Mouse (Mus musculus) myocyte (in vitro differentiated cells): ENCODE data around the gene Fam131b. TPM values are rescaled to one million over a fixed set of nuclear protein-coding genes. Genes with fewer than 3 reads are reported as not detected.

Experiments used
- H3K27me3 ChIP-seq: one replicate; pipeline ENCODE4 v1.6.1; 2011; ENCODE audit not compliant: control insufficient read depth, insufficient read depth, insufficient read length
- H3K36me3 ChIP-seq: one replicate; pipeline ENCODE4 v1.6.1; 2011; ENCODE audit not compliant: control insufficient read depth, insufficient read depth
- H3K4me2 ChIP-seq: one replicate; pipeline ENCODE4 v1.6.1; 2011; ENCODE audit warnings: low read depth, control low read depth
- H3K4me3 ChIP-seq: one replicate; pipeline ENCODE4 v1.5.1; 2011; ENCODE audit warnings: mild to moderate bottlenecking, control low read depth, moderate library complexity
- H3K79me2 ChIP-seq: one replicate; pipeline ENCODE4 v1.6.1; 2011; ENCODE audit not compliant: control insufficient read depth, insufficient read depth
- H3ac ChIP-seq: one replicate; pipeline ENCODE4 v1.6.1; 2011; ENCODE audit not compliant: control insufficient read depth, insufficient read length
- CEBPB ChIP-seq: IDR thresholded peaks from 2 replicates; pipeline ENCODE4 v1.6.1; 2011; ENCODE audit warnings: mild to moderate bottlenecking, moderate library complexity; ENCODE audit not compliant: poor library complexity, insufficient read depth, severe bottlenecking
- E2F4 ChIP-seq: IDR thresholded peaks from one replicate; pipeline ENCODE4 v1.6.1; 2011; ENCODE audit warnings: mild to moderate bottlenecking, control low read depth, moderate library complexity; ENCODE audit not compliant: insufficient read depth
- MAX ChIP-seq: IDR thresholded peaks from one replicate; pipeline ENCODE4 v1.6.1; 2011; ENCODE audit warnings: low read depth, mild to moderate bottlenecking, control low read depth
- MYOD1 ChIP-seq, 3 experiments: IDR thresholded peaks; one replicate each; pipeline ENCODE4 v1.6.1; 2011; ENCODE audit warnings: control low read depth in 2 of 3, low read depth in 2 of 3, mild to moderate bottlenecking in 2 of 3, moderate library complexity in 1 of 3; ENCODE audit not compliant: insufficient read length in 2 of 3, control insufficient read depth in 1 of 3
- MYOG ChIP-seq, 3 experiments: IDR thresholded peaks; one replicate each; pipeline ENCODE4 v1.6.1; 2011; ENCODE audit warnings: control low read depth in 2 of 3, low read depth in 2 of 3, mild to moderate bottlenecking in 2 of 3; ENCODE audit not compliant: insufficient read length in 2 of 3, control insufficient read depth in 1 of 3, insufficient read depth in 1 of 3
- POLR2A ChIP-seq: IDR thresholded peaks from one replicate; pipeline ENCODE4 v1.6.1; 2011; ENCODE audit warnings: low read depth, mild to moderate bottlenecking, control low read depth, moderate library complexity; ENCODE audit not compliant: insufficient read length
- POLR2AphosphoS2 ChIP-seq: IDR thresholded peaks from one replicate; pipeline ENCODE4 v1.6.1; 2011; ENCODE audit warnings: low read depth, control low read depth; ENCODE audit not compliant: insufficient read length
- REST ChIP-seq: IDR thresholded peaks from one replicate; pipeline ENCODE4 v1.6.1; 2011; ENCODE audit warnings: mild to moderate bottlenecking, control low read depth, moderate library complexity; ENCODE audit not compliant: insufficient read depth, insufficient read length
- SRF ChIP-seq: IDR thresholded peaks from one replicate; pipeline ENCODE4 v1.6.1; 2011; ENCODE audit warnings: low read depth; ENCODE audit not compliant: control insufficient read depth, insufficient read length
- TCF12 ChIP-seq: IDR thresholded peaks from one replicate; pipeline ENCODE4 v1.6.1; 2011; ENCODE audit warnings: mild to moderate bottlenecking, control low read depth; ENCODE audit not compliant: poor library complexity, insufficient read depth, severe bottlenecking
- TCF3 ChIP-seq: IDR thresholded peaks from one replicate; pipeline ENCODE4 v1.6.1; 2011; ENCODE audit warnings: low read depth, control low read depth; ENCODE audit not compliant: insufficient read length
- USF1 ChIP-seq: IDR thresholded peaks from one replicate; pipeline ENCODE4 v1.6.1; 2011; ENCODE audit warnings: low read depth, mild to moderate bottlenecking, control low read depth, moderate library complexity
- polyA plus RNA-seq: library from polyadenylated mRNA; unstranded; fragments of >200 nt; fragmentation: generic; extraction: Trizol; gene quantifications from one replicate; pipeline ENCODE4 v1.2.1, GENCODE M21; 2012; ENCODE audit warnings: missing spikeins

The Fam131b gene
- polyA plus RNA-seq, 1 experiment: 4.2 TPM

DNA sequence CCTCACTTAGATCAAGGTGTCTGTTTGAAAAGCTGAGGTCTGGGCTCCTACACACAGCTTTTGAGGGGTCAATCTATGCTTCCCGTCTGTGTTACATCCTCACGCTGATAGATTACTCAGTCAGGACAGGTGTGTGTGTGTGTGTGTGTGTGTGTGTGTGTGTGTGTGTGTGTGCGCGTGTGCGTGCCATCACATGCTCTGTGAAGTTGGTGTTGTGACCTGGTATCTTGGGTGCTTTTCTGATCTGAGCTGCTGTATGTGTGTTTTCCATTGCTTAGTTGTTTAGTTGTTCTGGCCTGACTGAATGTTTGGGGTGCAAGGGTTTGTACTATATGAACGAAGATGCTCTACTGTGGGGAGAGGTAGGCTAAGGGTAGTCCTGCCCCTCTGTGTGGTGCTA, 30.9 kb upstream of the Fam131b start:
- H3K27me3 ChIP-seq: no peaks in the 10 kb centered on the region
- H3K4me3 ChIP-seq: peak overlapping the region; percentile 98
- H3K4me2 ChIP-seq: peak overlapping the region; percentile 89
- H3K79me2 ChIP-seq: peaks cover 60% of the 10 kb centered on the region
- peaks cover 81% of the 10 kb centered on the region for H3K36me3 ChIP-seq
- H3ac ChIP-seq: no peak overlapping the region
- TF ChIP-seq E2F4 (no peak), POLR2AphosphoS2 (peak; percentile 65), POLR2A (peak; percentile 52), MAX (no peak), MYOD1 (IDR thresholded peaks at IDR 0.05; ENCODE audit: control insufficient read depth in 1 of 3, insufficient read length in 2 of 3, low read depth in 2 of 3) (no peak), SRF (no peak), USF1 (no peak), TCF3 (no peak)

DNA sequence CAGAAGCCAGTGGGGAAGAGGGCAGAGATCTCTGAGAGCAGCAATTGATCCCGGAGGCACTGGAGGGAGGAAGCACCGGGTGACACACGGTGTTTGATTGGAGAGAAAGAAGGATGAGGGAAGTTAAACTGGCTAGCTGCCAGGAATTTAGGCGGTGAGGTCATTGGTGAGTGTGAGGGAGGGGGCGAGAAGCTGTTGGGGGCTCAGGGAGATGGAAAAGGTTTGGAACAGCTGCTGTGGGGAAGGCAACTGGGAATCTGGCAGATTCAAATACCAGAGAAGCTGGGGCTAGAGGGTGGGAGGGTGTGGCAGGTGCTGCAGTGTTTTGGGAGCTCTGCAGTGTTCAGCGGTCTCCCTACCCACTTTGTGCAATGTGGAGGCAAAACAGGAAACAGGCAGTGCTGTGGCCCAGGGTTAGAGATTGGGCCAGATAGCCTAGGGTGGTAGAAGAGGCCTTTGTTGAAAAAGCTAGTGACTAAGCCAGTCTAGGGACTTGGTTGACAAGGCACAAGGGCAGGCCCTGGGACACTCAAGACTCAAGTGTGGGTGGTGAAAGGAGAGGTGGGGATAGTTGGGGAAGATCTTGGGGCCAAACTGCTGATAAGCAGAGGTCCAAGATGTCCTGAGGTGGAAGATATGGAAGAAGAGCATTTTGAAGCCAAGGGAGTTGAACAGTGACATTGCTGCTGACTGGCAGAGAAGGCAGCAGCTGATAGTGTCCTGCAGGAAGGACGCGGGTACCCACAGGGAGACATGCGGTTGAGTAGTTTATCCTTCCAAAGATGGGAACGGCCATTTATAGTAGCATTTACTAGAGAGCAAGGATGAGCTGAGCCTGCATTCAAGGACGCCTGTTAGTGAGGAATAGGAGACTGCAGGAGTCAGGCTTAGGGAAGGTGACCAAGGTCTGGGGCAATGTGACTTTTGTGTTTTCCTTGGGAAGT, 29.9 kb upstream of the Fam131b start:
- Histone ChIP-seq H3ac (no peak overlapping the region), H3K79me2 (peaks cover 64% of the 10 kb centered on the region), H3K4me3 (peak overlapping the region; percentile 98), H3K36me3 (peaks cover 71% of the 10 kb centered on the region), H3K27me3 (no peaks in the 10 kb centered on the region), H3K4me2 (peak overlapping the region; percentile 89)
- TF ChIP-seq MYOD1 (IDR thresholded peaks at IDR 0.05; ENCODE audit: control insufficient read depth in 1 of 3, insufficient read length in 2 of 3, low read depth in 2 of 3) (peak; percentile 58 to 95 (median 95)), POLR2AphosphoS2 (peak; percentile 84), USF1 (no peak), MAX (no peak), MYOG (IDR thresholded peaks at IDR 0.05; ENCODE audit: control insufficient read depth in 1 of 3, insufficient read depth in 1 of 3, insufficient read length in 2 of 3, low read depth in 2 of 3) (peak; percentile 78 to 99 (median 91)), E2F4 (no peak), TCF12 (peak; percentile 95), REST (no peak), CEBPB (peak; percentile 19; the same call in 1 of the 2 replicates), POLR2A (peak; percentile 31), TCF3 (peak; percentile 59), SRF (no peak)

DNA sequence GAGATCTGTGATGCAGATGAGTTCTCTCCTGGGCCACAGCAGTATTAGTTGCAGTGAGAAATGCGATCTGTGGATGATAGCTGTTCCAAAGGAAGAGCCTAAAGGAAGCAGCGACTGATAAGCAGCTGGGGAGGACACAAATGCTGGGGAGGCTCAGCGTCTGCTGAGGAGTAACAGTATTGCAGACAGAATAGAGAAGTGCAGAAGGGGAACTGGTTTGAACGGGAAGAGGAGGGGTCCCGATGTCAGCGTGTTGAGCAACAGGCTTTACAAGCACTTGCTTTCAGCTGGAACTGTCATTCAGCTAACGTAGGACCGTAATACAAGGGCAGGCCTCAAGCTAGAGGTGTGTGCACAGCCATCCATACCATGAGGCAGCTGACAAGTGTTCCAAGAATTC, 28.7 kb upstream of the Fam131b start:
- no peaks in the 10 kb centered on the region for H3K27me3 ChIP-seq

DNA sequence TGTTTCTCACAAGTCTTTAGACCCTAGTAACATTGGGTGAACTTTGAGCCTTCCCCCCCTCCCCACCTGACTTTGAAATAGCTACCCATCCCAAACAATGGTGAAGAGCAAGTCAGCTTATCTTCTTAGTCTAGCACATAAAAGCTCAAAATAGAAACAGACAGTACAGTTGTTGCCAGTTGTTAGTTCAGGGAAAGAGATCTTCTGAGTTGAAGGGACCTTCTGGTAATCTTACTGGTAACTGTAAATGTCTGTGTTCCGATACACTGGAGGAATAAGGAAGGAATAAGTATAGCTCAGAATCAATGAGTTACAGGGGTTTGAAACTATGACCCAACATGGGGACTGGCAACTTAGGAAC, 28.0 kb upstream of the Fam131b start:
- Histone ChIP-seq H3K4me2 (peak overlapping the region; percentile 89), H3K36me3 (peaks cover 52% of the 10 kb centered on the region), H3K79me2 (peaks cover 64% of the 10 kb centered on the region), H3ac (no peak overlapping the region), H3K4me3 (peak overlapping the region; percentile 98), H3K27me3 (no peaks in the 10 kb centered on the region)
- TF ChIP-seq CEBPB: no peak
- no peak for TF ChIP-seq MAX
- TF ChIP-seq POLR2A: no peak
- TF ChIP-seq E2F4: no peak
- no peak for TF ChIP-seq SRF
- TF ChIP-seq POLR2AphosphoS2: no peak
- TF ChIP-seq MYOD1 (IDR thresholded peaks at IDR 0.05; ENCODE audit: control insufficient read depth in 1 of 3, insufficient read length in 2 of 3, low read depth in 2 of 3): no peak
- TF ChIP-seq USF1: no peak
- no peak for TF ChIP-seq TCF3
- no peak for TF ChIP-seq MYOG (IDR thresholded peaks at IDR 0.05; ENCODE audit: control insufficient read depth in 1 of 3, insufficient read depth in 1 of 3, insufficient read length in 2 of 3, low read depth in 2 of 3)
- TF ChIP-seq TCF12: no peak
- TF ChIP-seq REST: no peak

More for the DNA sequence above, 28.7 kb upstream of the Fam131b start:
- peaks cover 60% of the 10 kb centered on the region for H3K36me3 ChIP-seq
- peak in 1 of 3 experiments; percentile 50 for TF ChIP-seq MYOD1 (IDR thresholded peaks at IDR 0.05; ENCODE audit: control insufficient read depth in 1 of 3, insufficient read length in 2 of 3, low read depth in 2 of 3)
- TF ChIP-seq SRF: no peak
- TF ChIP-seq CEBPB: 0 out of 2 replicates have a peak, but pooled peaks have one; percentile 22
- TF ChIP-seq POLR2A: peak; percentile 54
- TF ChIP-seq POLR2AphosphoS2: peak; percentile 65
- no peak for TF ChIP-seq E2F4
- no peak for TF ChIP-seq MAX
- TF ChIP-seq REST: no peak
- TF ChIP-seq USF1: no peak
- no peak for TF ChIP-seq TCF3
- TF ChIP-seq MYOG (IDR thresholded peaks at IDR 0.05; ENCODE audit: control insufficient read depth in 1 of 3, insufficient read depth in 1 of 3, insufficient read length in 2 of 3, low read depth in 2 of 3): peak in 1 of 3 experiments; percentile 5
- no peak overlapping the region for H3ac ChIP-seq
- H3K79me2 ChIP-seq: peaks cover 64% of the 10 kb centered on the region
- H3K4me2 ChIP-seq: peak overlapping the region; percentile 89
- H3K4me3 ChIP-seq: peak overlapping the region; percentile 98
